ENCODE assay signal across 33 mouse cellular contexts in the genomic region with DNA sequence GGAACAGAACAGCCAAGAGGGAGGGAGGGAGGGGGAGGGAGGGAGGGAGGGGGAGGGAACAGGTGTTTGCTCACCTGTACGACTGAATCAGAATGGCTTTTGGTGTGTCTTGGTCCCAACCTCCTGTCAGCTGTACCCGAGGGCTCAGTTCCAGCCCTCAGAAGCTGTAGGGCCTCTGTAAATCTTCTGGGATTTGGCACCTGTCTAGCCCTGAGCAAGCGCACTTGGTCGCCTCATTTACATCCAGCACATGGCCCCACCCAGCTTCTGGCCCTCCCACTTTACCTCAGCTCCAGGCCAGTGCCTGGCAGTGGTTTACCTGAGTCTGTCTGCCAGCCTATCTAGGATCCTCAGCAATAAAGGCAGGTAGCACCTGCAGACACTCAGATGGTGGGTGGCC. TPM values are rescaled to one million over a fixed set of nuclear protein-coding genes. Genes with fewer than 3 reads are reported as not detected.
DNase-seq lines count a peak whose midpoint lies in the region; ATAC-seq lines count a peak whose summit lies in the region.
"Had no signal": no experiment of that assay in that cellular context is flagged by ENCODE, and none has a peak within 500 bp of the region (broad histone marks: within the 10 kb centered on the region; RNA-seq: fewer than 3 reads in every experiment).

No protein-coding gene starts in this region.

- WGBS in liver, embryonic 13.5 days (ENCODE audit: insufficient replicate concordance) = 68% methylated on average over 4 of the region's 4 CpGs
- 21% methylated on average over 4 of the region's 4 CpGs for WGBS in embryonic facial prominence, embryonic 15.5 days
- 27% methylated on average over 4 of the region's 4 CpGs for WGBS in stomach, embryonic 14.5 days

- no peaks in the 10 kb centered on the region for H3K4me1 ChIP-seq in liver, embryonic 13.5 days (replicated peaks)
- no peaks in the 10 kb centered on the region for H3K4me1 ChIP-seq in embryonic facial prominence, embryonic 15.5 days
- no peaks in the 10 kb centered on the region for H3K4me1 ChIP-seq in stomach, embryonic 14.5 days (ENCODE audit: control insufficient read depth, insufficient read depth, low read length)
- H3K4me1 ChIP-seq: forebrain, embryonic 13.5 days; liver, embryonic 12.5 days; midbrain, embryonic 15.5 days; neural tube, embryonic 12.5 days had no signal

- no peak overlapping the region for H3K9ac ChIP-seq in liver, embryonic 13.5 days
- H3K9ac ChIP-seq in embryonic facial prominence, embryonic 15.5 days = no peak overlapping the region
- no peak overlapping the region for H3K9ac ChIP-seq in stomach, embryonic 14.5 days (replicated peaks; ENCODE audit: low read depth, low read length)
- H3K9ac ChIP-seq: forebrain, embryonic 13.5 days; liver, embryonic 12.5 days; midbrain, embryonic 15.5 days; neural tube, embryonic 12.5 days had no signal

- H3K27ac ChIP-seq in liver, embryonic 13.5 days = no peak overlapping the region
- no peak overlapping the region for H3K27ac ChIP-seq in embryonic facial prominence, embryonic 15.5 days (replicated peaks)
- H3K27ac ChIP-seq in stomach, embryonic 14.5 days (ENCODE audit: low read length) = no peak overlapping the region
- H3K27ac ChIP-seq: forebrain, embryonic 13.5 days; left cerebral cortex, adult 2 months; liver, embryonic 12.5 days; macrophage; midbrain, embryonic 15.5 days; neural tube, embryonic 12.5 days had no signal

- no peak for DNase-seq in liver, embryonic 13.5 days
- no peak for DNase-seq in liver
- peak; percentile 42 for DNase-seq in fat pad, adult 2 months (ENCODE audit: extremely low read depth, low read depth, low spot score)
- no peak for DNase-seq in frontal cortex, postnatal 25 days (ENCODE audit: low spot score in 2 of 2)
- DNase-seq in layer of hippocampus, postnatal 25 days (ENCODE audit: extremely low spot score in 1 of 2, low spot score in 1 of 2) = no peak
- DNase-seq: adrenal gland, adult 2 months; cerebellum, adult 11-12 months; cerebellum, postnatal 10 days; gastrocnemius, postnatal 14 days; heart, adult 11 months; kidney, adult 8-10 months; kidney, postnatal 4 days; layer of hippocampus, adult 9-11 months; right cerebral cortex, postnatal 14 days; spleen, adult 18-20 months; thymus, adult 18-20 months; thymus, postnatal 4 days had no signal

- peaks cover 91% of the 10 kb centered on the region for H3K36me3 ChIP-seq in liver, embryonic 13.5 days
- no peaks in the 10 kb centered on the region; the same call in 1 of the 2 replicates for H3K36me3 ChIP-seq in embryonic facial prominence, embryonic 15.5 days
- H3K36me3 ChIP-seq in stomach, embryonic 14.5 days (ENCODE audit: control insufficient read depth, insufficient read depth, low read length) = no peaks in the 10 kb centered on the region

- no peaks in the 10 kb centered on the region for H3K9me3 ChIP-seq in liver, embryonic 13.5 days (replicated peaks)
- H3K9me3 ChIP-seq in embryonic facial prominence, embryonic 15.5 days (replicated peaks) = no peaks in the 10 kb centered on the region
- H3K9me3 ChIP-seq in stomach, embryonic 14.5 days (ENCODE audit: control insufficient read depth, low read depth, low read length) = no peaks in the 10 kb centered on the region
- H3K9me3 ChIP-seq: forebrain, embryonic 13.5 days; liver, embryonic 12.5 days; midbrain, embryonic 15.5 days; neural tube, embryonic 12.5 days had no signal

- H3K4me3 ChIP-seq in liver, embryonic 13.5 days (replicated peaks) = no peak overlapping the region
- H3K4me3 ChIP-seq in embryonic facial prominence, embryonic 15.5 days (replicated peaks) = no peak overlapping the region
- no peak overlapping the region for H3K4me3 ChIP-seq in stomach, embryonic 14.5 days (ENCODE audit: low read depth, low read length)
- H3K4me3 ChIP-seq: erythroblast, embryonic 14.5 days; forebrain, embryonic 13.5 days; left cerebral cortex, adult 2 months; liver, embryonic 12.5 days; midbrain, embryonic 15.5 days; neural tube, embryonic 12.5 days had no signal

- H3K4me2 ChIP-seq in liver, embryonic 13.5 days = no peak overlapping the region
- no peak overlapping the region for H3K4me2 ChIP-seq in embryonic facial prominence, embryonic 15.5 days (replicated peaks)
- no peak overlapping the region for H3K4me2 ChIP-seq in stomach, embryonic 14.5 days (replicated peaks; ENCODE audit: low read depth, low read length)
- H3K4me2 ChIP-seq: forebrain, embryonic 13.5 days; heart, embryonic 11.5 days; liver, embryonic 12.5 days; midbrain, embryonic 15.5 days; neural tube, embryonic 12.5 days had no signal

- ATAC-seq in liver, embryonic 13.5 days (ENCODE audit: low read depth) = 0 out of 2 replicates have a peak, but pooled peaks have one; percentile 21
- peak; percentile 54; the same call in 1 of the 2 replicates for ATAC-seq in embryonic facial prominence, embryonic 15.5 days (ENCODE audit: insufficient number of reproducible peaks, low FRiP score, low TSS enrichment, low read depth)
- ATAC-seq in stomach, embryonic 14.5 days (ENCODE audit: insufficient number of reproducible peaks, insufficient read depth, low FRiP score, low read depth) = peak; percentile 80
- ATAC-seq: forebrain, embryonic 13.5 days; hindbrain, embryonic 16.5 days; liver, embryonic 12.5 days; midbrain, embryonic 15.5 days had no signal

- no peaks in the 10 kb centered on the region for H3K27me3 ChIP-seq in liver, embryonic 13.5 days
- no peaks in the 10 kb centered on the region for H3K27me3 ChIP-seq in embryonic facial prominence, embryonic 15.5 days
- H3K27me3 ChIP-seq in stomach, embryonic 14.5 days (ENCODE audit: control insufficient read depth, insufficient read depth, low read length) = no peaks in the 10 kb centered on the region
- H3K27me3 ChIP-seq: forebrain, embryonic 13.5 days; liver, embryonic 12.5 days; midbrain, embryonic 15.5 days; neural tube, embryonic 12.5 days had no signal

RNA-seq across cellular contexts. Expression of a gene that starts 20.8 kb away (rescaled TPM):
- polyA plus RNA-seq in liver, embryonic 13.5 days (2015; fragmentation: Nextera tagmentation; extraction: Ambion mirVana) = 151 and 173 TPM in 2 replicates
- polyA plus RNA-seq in embryonic facial prominence, embryonic 15.5 days (2015; fragmentation: Nextera tagmentation; extraction: Ambion mirVana) = 253 and 275 TPM in 2 replicates
- polyA plus RNA-seq in stomach, embryonic 14.5 days (2014; fragmentation: Nextera tagmentation; extraction: Ambion mirVana) = 254 and 265 TPM in 2 replicates
- total RNA-seq in layer of hippocampus, postnatal 25 days (2021) = 100 to 1,000 TPM; 117 to 120 TPM

RNA-seq across cellular contexts. Expression of a gene that starts 32.9 kb away (rescaled TPM):
- polyA plus RNA-seq in liver, embryonic 13.5 days (2015; fragmentation: Nextera tagmentation; extraction: Ambion mirVana) = 94.4 and 95.3 TPM in 2 replicates
- polyA plus RNA-seq in embryonic facial prominence, embryonic 15.5 days (2015; fragmentation: Nextera tagmentation; extraction: Ambion mirVana) = 70.0 and 71.2 TPM in 2 replicates
- 98.1 and 112 TPM in 2 replicates for polyA plus RNA-seq in stomach, embryonic 14.5 days (2014; fragmentation: Nextera tagmentation; extraction: Ambion mirVana)
- 10 to 100 TPM; 23.3 to 26.9 TPM for total RNA-seq in layer of hippocampus, postnatal 25 days (2021)

RNA-seq across cellular contexts. Expression of a gene that starts 41.8 kb away (rescaled TPM):
- 11.4 and 14.8 TPM in 2 replicates for polyA plus RNA-seq in liver, embryonic 13.5 days (2015; fragmentation: Nextera tagmentation; extraction: Ambion mirVana)
- 8.1 and 8.3 TPM in 2 replicates for polyA plus RNA-seq in embryonic facial prominence, embryonic 15.5 days (2015; fragmentation: Nextera tagmentation; extraction: Ambion mirVana)
- polyA plus RNA-seq in stomach, embryonic 14.5 days (2014; fragmentation: Nextera tagmentation; extraction: Ambion mirVana) = 16.3 and 16.4 TPM in 2 replicates
- total RNA-seq in layer of hippocampus, postnatal 25 days (2021) = 10 to 100 TPM; 70.7 to 75.2 TPM

RNA-seq across cellular contexts. Expression of a gene that starts 42.7 kb away (rescaled TPM):
- not detected in 2 replicates for polyA plus RNA-seq in liver, embryonic 13.5 days (2015; fragmentation: Nextera tagmentation; extraction: Ambion mirVana)
- polyA plus RNA-seq in embryonic facial prominence, embryonic 15.5 days (2015; fragmentation: Nextera tagmentation; extraction: Ambion mirVana) = not detected in 2 replicates
- polyA plus RNA-seq in stomach, embryonic 14.5 days (2014; fragmentation: Nextera tagmentation; extraction: Ambion mirVana) = not detected in 2 replicates
- 1 to 10 TPM in 1 of 2 experiments, under 1 TPM in 1; 0.47 to 1.2 TPM for total RNA-seq in layer of hippocampus, postnatal 25 days (2021)
- polyA plus RNA-seq: adrenal gland, adult 2 months; C2C12; embryonic facial prominence, embryonic 11.5 days; erythroblast, embryonic 14.5 days; heart, postnatal 0 days; limb, embryonic 11.5 days; liver, embryonic 12.5 days had no signal

RNA-seq across cellular contexts. Expression of a gene that starts 49.4 kb away (rescaled TPM):
- polyA plus RNA-seq in liver, embryonic 13.5 days (2015; fragmentation: Nextera tagmentation; extraction: Ambion mirVana) = 0.33 and 0.68 TPM in 2 replicates
- 13.0 and 17.2 TPM in 2 replicates for polyA plus RNA-seq in embryonic facial prominence, embryonic 15.5 days (2015; fragmentation: Nextera tagmentation; extraction: Ambion mirVana)
- 2.6 and 3.1 TPM in 2 replicates for polyA plus RNA-seq in stomach, embryonic 14.5 days (2014; fragmentation: Nextera tagmentation; extraction: Ambion mirVana)
- total RNA-seq in layer of hippocampus, postnatal 25 days (2021) = 1 to 10 TPM; 6.0 to 7.8 TPM
- total RNA-seq: hematopoietic stem cell, adult 5-6 weeks had no signal

Comparison
In these comparisons a context has a peak if more than half of its experiments do, and no peak if none do; other contexts are left out.
1. ATAC-seq: peak in every context shown above with its lines; median percentile 80 in stomach, embryonic 14.5 days; 54 in embryonic facial prominence, embryonic 15.5 days; 21 in liver, embryonic 13.5 days.